Mouse (Mus musculus) natural killer cell, adult 2 months (primary cell): ENCODE data around the gene Olfr346.

Source experiments
- DNase-seq, 2 experiments: peaks; one replicate each; pipeline ENCODE4 v3.0.0; 2022; ENCODE audit warnings: low spot score in 2 of 2

Olfr346 gene

DNA sequence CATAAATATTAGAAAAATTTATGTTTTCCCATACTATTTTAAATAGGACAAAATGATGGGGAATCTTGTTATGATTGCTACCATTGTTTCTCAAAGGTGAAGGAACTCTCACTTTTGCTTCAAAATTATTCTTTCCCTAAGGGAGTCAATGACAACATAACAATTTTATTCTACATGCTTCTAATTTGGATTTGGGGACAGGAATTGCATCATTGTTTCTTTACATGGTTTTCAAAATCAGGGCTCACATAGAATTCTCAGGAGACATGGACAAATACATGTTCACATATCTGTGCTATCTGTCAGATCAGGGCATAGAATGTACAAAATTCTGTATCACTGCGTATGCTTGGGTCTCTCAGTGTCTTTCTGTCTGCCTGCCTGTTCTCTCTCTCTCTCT, at the start of gene Olfr346:
Gene Olfr346 (plus strand): TSS at position 301 of the 400 bp plus-strand sequence.
- DNase-seq, result no peak

DNA sequence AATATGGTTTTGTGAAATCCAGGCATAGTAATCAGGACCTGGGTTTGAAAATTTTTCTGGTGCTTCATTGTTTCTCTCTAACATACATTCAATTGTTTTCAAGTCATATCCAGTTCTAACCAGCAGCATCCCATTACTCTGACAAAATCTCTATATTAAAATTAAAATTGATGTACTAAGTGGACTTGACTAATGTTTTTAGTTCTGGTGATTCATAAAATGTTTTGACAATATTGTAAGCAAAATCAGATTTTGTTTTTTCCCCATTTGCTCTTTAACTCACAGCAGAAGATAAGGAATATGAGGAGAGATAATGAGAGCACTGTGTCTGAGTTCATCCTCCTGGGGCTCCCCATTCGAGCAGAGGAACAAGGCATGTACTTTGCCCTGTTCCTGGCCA, 45.8 kb upstream of the Olfr346 start, which contains the start of gene Olfr345:
Gene Olfr345 (plus strand): TSS at position 301 of the 400 bp plus-strand sequence.
- DNase-seq, result no peak

DNA sequence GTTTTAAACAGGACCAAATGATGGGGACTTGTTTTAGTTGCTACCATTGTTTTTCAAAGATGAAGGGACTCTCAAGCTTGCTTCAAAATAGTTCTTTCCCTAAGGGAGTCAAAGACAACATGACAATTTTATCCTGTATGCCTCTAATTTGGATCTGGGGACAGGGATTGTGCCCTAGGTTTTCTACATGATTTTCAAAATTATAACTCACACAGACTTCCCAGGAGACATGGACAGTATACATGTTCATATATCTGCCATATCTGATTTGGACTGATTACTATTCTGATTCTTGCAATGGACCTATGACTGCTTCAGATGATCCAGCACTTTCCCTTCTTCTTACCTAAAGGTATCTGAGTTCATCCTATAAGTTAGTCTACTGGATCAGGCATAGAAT, 46.0 kb downstream of the Olfr346 start, which contains the start of gene Olfr347:
Gene Olfr347 (plus strand): TSS at position 301 of the 400 bp plus-strand sequence.
- DNase-seq, result no peak

DNA sequence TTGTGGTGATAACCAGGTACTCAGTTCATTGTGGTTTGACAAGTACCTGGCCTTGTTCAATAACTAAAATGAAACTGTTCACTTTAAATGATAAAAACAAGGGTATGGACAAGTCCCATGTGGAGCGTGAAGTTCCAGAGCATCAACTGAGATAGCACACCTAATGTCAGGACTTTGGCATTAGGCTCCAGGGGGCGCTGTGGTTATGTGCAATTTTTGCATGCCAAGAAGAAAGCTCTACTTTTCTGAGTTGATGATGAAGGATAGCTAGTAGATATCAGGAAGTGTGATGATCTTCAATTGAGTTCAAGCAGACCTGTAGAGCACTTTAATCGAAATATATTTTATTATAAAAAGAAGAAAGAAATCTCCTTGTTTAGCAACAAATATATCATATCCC, 50.6 kb downstream of the Olfr346 start:
- no peak for DNase-seq
